Mouse (Mus musculus) c-Kit-negative CD71-positive TER-119-positive erythroid progenitor cells, embryonic 14.5 days (primary cell): Measurements from ENCODE around the gene Defb21.

Experiments
- DNase-seq: peaks from one replicate; pipeline ENCODE4 v3.0.0-alpha.2; 2013; ENCODE audit warnings: low read depth, low spot score

Defb21 gene

DNA sequence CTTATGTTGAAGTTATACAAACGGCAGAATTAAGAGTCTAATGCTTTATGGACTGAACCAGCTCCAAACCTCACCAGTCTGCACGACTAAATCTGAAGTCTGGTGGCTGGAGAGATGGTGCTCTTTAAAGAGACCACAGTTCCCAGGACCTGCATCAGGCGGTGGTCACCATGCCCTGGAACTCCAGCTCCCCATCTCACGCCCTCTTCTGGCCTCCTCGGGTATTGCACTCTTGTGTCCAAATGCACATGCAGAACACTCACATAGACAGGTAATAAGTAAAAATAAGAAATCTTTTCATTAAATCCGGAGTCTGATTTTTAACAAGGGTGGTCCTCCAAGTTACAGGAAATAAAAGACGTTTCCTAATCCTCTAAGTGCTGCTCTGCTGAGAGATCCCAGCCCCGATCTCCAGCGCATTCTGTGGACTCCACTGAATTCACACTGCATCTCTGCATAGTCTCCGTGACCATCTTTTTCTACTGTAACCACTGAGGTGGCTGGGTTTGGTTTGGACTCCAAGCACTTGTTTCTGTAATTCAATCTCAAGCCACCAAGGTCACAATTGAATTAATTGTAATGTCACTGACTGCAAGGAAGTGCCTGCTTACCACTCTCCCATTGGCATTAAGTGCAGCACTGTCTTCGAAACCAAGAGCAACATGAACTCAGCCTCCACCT, at the start of gene Defb21:
Gene Defb21, plus strand, starts transcription at position 631 of the 681 bp plus-strand sequence.
- DNase-seq, result peak; percentile 9

- no peak for DNase-seq
These were observed 32.4 kb upstream of the Defb21 start, which contains the start of gene Defb29 for GRCm38 (mm10) chr2:152539944-152540710. TSS of gene Defb29 (minus strand) at chr2:152540098.

- DNase-seq, result no peak
These were observed 30.6 kb upstream of the Defb21 start for GRCm38 (mm10) chr2:152541979-152542378.

DNA sequence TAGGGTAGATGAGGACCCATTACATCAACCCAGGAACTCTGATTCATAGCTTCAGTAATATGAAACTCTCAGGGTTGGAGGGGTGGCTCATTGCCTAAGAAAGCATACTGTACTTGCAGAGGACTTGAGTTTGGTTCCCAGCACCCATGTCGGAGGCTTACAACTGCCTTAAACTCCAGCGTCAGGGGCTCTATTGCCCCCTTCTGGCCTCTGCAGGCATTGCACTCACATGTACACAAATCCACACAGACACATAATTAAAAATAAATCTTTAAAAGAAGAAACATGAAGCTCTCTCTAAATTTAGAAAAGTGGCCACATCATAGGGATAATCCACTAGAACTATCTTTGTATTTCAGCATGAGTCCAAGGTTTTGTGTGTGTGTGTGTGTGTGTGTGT, 29.6 kb upstream of the Defb21 start:
- DNase-seq, result no peak

DNA sequence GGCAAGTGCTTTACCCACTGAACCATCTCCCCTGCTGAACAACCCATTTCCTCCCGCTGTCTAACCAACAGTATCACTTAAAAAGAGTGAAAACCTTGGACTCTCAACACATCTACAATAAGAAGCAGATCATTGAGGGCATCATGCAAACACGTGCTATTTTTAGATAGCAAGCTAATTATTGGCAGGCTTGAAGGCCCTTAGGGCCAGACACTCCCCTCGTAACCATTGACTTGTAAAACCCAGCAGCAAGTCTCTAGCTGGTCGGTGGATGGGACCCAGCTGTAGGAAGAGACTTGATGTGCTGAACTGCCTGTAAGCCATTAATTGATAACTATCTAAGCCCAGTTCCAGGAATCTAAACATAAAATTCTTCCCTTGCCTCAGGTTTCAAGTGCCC, 29.1 kb upstream of the Defb21 start:
- DNase-seq, result no peak

DNA sequence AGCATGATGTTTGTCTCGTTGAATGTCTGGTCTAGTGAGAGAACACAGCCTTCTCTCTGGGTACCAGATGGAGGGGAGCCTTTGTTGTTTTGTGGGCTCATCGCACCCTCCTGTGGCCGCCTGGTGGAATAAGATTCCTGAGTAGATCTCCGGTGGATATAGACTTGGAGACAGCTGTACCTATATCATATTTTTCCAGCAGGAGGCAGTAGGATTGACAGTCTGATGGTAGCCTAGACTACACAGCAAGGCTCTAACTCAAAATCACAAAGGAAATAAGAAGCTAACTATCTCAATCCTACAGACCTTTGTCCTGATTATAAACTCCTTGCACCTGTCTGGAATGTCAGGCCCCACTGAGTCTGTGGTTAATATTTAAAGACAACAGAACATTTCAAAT, 27.9 kb upstream of the Defb21 start:
- DNase-seq, result no peak

GRCm38 (mm10) chr2:152548124-152548523, 24.4 kb upstream of the Defb21 start:
- DNase-seq, result no peak

- no peak for DNase-seq
These were observed 18.6 kb upstream of the Defb21 start for GRCm38 (mm10) chr2:152553774-152554423.

- DNase-seq, result no peak
These were observed 15.9 kb upstream of the Defb21 start for GRCm38 (mm10) chr2:152556655-152557054.

DNA sequence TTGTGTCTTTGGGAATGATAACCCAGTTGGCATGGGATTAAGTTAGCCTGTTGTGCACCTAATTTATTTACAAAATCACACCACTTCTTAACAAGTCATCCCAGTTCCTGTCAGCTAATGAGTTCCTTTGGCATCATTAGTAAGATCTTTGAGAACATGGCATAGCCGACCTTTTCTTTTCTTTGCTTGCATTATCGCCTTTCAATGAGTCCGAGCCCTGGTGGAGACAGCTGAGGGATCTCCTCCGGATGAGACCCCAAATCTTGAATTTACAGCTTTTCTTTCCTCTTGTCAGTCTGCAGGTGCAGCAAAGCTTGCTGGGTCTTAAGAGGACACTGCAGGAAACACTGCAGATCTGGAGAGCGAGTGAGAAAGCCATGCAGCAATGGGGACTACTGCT, 3.5 kb upstream of the Defb21 start, which contains the start of gene Gm17416:
Gene Gm17416, plus strand, starts transcription at position 301 of the 400 bp plus-strand sequence.
- no peak for DNase-seq

GRCm38 (mm10) chr2:152569881-152570280, 2.7 kb upstream of the Defb21 start:
- DNase-seq, result no peak

DNA sequence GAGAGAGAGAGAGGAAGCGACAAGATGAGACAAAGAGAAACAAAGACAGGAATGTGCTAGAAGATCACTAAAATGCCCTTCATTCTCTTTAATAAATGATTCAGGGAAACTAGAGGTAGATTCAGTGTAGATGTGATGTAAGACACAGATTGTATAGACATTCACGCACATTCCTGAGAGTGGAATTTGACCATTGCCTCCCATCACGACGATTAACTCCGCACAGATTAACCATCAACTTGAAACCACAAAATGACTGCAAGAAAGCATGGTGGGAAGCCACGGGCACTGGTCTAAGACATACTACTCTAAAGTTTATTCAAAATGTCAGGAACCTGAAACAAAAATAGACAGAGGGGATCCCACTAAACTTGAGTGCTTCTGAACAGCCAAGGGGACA, 2.2 kb upstream of the Defb21 start:
- DNase-seq, result no peak

DNA sequence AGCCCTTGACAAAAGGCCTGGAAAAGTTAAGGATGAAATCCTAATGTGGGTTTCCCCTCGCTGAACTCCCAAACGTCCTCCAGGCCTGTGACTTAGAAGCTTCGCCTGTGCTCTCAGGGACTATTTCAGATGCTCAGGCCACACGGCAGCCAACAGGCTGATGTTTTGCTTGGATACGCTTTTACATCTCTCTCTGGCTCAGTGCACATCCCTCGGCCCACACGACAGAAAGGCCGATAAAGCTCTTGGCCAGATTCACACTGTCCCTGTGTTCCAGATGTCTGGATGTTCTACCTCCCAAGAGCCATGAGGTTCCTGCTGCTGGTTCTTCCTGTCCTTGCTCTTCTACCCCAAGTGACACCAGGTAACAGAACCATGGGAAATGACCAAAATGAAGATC, 940 bp downstream of the Defb21 start:
- DNase-seq, result no peak

DNA sequence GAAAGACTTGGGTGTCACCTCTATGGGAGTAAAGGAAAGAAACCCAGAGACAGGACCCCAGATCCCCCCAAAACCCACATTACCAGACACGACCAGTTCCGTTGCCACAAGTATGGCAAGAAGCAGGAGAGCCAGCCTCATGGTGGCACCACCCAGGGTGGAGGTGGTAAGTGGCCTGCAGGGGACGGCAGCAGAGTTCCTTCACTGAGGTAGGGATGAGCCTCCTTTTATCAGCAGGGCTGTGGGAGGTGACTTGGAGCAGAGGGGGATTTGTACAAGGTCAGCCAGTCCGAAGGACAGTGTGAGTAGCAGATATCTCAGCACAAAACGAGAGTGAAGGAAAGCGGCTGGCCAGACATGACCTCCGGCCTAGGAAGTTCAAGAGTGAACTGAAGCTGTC, 7.6 kb downstream of the Defb21 start, which contains the start of gene Defb19:
Gene Defb19, minus strand, starts transcription at position 206 of the 400 bp plus-strand sequence.
- no peak for DNase-seq

DNA sequence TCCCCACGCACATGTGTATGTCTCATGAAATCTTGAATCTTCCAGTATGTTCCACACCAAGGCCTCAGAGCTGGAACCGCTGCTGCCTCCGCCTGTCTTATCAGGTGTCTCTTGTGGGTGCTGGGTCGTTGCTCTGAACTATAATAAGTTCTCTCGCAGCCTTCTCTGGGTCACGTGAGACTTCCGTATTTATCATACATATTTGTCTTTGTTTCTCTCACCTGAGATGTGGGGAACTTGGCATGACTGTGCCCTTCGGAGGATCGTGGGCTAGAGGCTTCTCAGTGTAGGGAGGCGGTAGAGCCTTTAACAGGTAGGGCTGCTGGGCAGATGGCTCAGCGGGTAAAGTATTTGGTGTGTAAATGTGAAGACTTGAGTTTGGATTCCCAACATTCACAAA, 8.1 kb downstream of the Defb21 start:
- no peak for DNase-seq

- no peak for DNase-seq
These were observed 14.5 kb downstream of the Defb21 start for GRCm38 (mm10) chr2:152586926-152587560.

GRCm38 (mm10) chr2:152588450-152588849, 15.9 kb downstream of the Defb21 start:
- DNase-seq, result no peak

DNA sequence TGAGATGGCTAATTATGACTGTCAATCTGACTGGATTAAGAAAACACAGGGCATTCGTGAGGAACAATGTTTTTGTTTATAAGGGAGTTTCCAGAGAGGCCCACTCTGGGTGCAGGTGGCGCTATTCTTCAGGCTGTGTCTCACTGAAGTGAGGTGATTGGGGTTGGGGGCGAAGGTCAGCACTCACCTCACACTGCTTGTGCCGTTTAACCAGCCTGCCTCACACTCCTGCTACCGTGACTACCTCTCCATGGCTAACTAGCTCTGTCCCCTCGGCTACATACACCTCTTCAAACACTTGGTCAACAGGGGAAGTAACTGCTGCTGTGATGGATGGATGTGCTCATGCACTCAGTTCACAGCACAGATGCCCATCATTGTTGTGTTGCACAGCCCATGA, 16.5 kb downstream of the Defb21 start:
- DNase-seq, result no peak

DNA sequence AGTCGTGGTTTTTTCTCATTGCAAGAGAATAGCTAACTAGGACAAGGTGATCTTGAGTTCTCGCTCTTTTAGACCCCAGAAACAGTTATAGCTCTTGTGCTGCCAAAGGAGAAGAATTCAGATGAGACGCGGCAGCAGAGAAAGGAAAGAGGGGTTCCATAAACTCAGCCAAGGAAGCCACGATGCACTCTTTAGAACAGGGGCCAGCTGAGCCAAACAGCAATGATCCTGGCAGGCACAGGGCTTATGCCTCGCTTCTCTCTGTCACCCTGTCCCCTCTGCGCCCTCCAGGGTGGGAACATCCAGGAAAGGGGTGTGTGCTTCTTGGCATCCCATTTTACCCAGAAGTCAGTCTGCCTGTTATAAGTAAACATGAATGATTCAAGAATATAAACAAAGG, 26.8 kb downstream of the Defb21 start, which contains the start of gene Defb45:
Gene Defb45, minus strand, starts transcription at position 101 of the 400 bp plus-strand sequence.
- no peak for DNase-seq

DNA sequence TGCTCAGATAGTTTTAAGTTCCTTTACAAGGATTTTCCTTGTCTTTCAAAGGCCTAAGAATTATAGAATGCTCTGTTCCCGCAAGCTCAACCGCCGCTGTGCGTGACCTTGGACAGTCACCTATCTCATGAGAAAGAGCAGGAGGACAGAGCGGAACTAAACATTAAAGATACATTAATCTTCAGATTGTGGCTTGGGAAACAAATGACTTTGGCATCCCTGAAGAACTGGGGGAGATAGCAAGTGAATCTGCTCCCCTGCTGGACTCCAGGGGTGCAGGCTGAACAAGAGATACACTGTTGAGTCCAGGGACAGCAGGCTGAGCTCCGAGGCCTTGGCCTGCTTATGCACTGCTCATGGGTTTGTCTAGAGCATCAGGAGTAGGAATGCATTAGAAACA, 27.5 kb downstream of the Defb21 start:
- DNase-seq, result no peak

DNA sequence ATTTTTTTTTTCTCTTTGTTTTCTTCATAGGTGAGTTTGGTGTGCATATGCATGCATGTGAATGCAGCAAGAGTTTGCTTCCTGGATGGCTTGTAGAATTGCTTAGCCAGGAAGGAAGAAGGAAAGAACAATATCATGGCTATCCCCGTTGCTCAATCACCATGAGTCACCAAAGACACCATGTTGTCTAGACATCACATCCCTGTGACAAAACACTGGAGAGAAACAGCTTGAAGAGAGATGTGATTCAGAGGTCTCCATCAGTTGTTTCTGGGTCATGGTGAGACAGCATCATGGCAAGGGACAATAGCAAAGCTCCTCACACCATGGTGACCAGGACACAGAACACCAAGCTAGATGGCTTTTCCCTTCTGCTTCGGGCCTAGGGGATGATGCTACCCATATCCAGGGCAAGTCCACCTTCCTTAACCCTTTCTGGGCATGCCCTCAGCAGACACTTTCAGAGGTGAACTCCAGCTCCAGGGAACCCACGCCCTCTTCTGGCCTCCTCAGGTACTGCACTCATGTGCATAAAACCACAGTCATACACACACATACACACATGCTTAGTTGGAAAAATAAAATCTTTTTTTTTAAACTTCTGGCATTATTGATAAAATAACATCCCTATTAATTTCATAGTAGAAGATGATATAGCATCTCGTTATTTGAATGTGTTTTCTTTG, 28.9 kb downstream of the Defb21 start:
- no peak for DNase-seq
